ENCODE assay signal across 29 mouse cellular contexts in genomic region chr8:127150645-127151044, GRCm38 (mm10).
DNase-seq lines count a peak whose midpoint lies in the region; ATAC-seq and TF ChIP-seq lines count a peak whose summit lies in the region.
"Had no signal": no experiment of that assay in that cellular context is flagged by ENCODE, and none has a peak within 500 bp of the region (broad histone marks: within the 10 kb centered on the region; RNA-seq: fewer than 3 reads in every experiment).

No protein-coding gene starts in this region.

- no peaks in the 10 kb centered on the region for H3K27me3 ChIP-seq in heart, embryonic 10.5 days (ENCODE audit: insufficient read depth, poor library complexity, severe bottlenecking)
- H3K27me3 ChIP-seq in kidney, postnatal 0 days (ENCODE audit: insufficient read depth, low read length), result no peaks in the 10 kb centered on the region
- H3K27me3 ChIP-seq in kidney, embryonic 16.5 days (ENCODE audit: insufficient read depth, low read length), result no peaks in the 10 kb centered on the region
- H3K27me3 ChIP-seq in hindbrain, embryonic 11.5 days (ENCODE audit: control insufficient read depth, insufficient read depth, low read length), result no peaks in the 10 kb centered on the region
- H3K27me3 ChIP-seq: CH12.LX; embryonic facial prominence, embryonic 13.5 days; forebrain, embryonic 12.5 days; forebrain, embryonic 15.5 days; heart, embryonic 15.5 days; hindbrain, embryonic 12.5 days; hindbrain, embryonic 15.5 days had no signal

- H3K27ac ChIP-seq in heart, embryonic 10.5 days, result 0 out of 2 replicates have a peak overlapping the region, but pooled peaks have one; percentile 25
- H3K27ac ChIP-seq in kidney, postnatal 0 days, result no peak overlapping the region
- H3K27ac ChIP-seq in kidney, embryonic 16.5 days (ENCODE audit: low read length), result no peak overlapping the region
- no peak overlapping the region for H3K27ac ChIP-seq in hindbrain, embryonic 11.5 days (ENCODE audit: low read depth, low read length)
- H3K27ac ChIP-seq: embryonic facial prominence, embryonic 10.5 days; embryonic facial prominence, embryonic 13.5 days; forebrain, embryonic 12.5 days; forebrain, embryonic 15.5 days; heart, embryonic 15.5 days; hindbrain, embryonic 12.5 days; hindbrain, embryonic 15.5 days had no signal

- H3K4me2 ChIP-seq in kidney, postnatal 0 days (ENCODE audit: low read length), result no peak overlapping the region
- no peak overlapping the region for H3K4me2 ChIP-seq in kidney, embryonic 16.5 days (replicated peaks; ENCODE audit: low read depth, low read length)
- H3K4me2 ChIP-seq in hindbrain, embryonic 11.5 days (replicated peaks; ENCODE audit: low read depth, low read length), result no peak overlapping the region
- H3K4me2 ChIP-seq: embryonic facial prominence, embryonic 13.5 days; forebrain, embryonic 12.5 days; forebrain, embryonic 15.5 days; heart, embryonic 11.5 days; heart, embryonic 15.5 days; hindbrain, embryonic 12.5 days; hindbrain, embryonic 15.5 days had no signal

- no peaks in the 10 kb centered on the region for H3K36me3 ChIP-seq in heart, embryonic 10.5 days
- no peaks in the 10 kb centered on the region for H3K36me3 ChIP-seq in kidney, postnatal 0 days (ENCODE audit: insufficient read depth, low read length)
- H3K36me3 ChIP-seq in kidney, embryonic 16.5 days (ENCODE audit: insufficient read depth, low read length), result no peaks in the 10 kb centered on the region
- H3K36me3 ChIP-seq in hindbrain, embryonic 11.5 days (ENCODE audit: control insufficient read depth, insufficient read depth, low read length), result no peaks in the 10 kb centered on the region
- H3K36me3 ChIP-seq: embryonic facial prominence, embryonic 10.5 days; embryonic facial prominence, embryonic 13.5 days; forebrain, embryonic 12.5 days; forebrain, embryonic 15.5 days; G1E; heart, embryonic 15.5 days; hindbrain, embryonic 12.5 days; hindbrain, embryonic 15.5 days had no signal

- TF ChIP-seq CTCF in kidney, postnatal 0 days (IDR thresholded peaks at IDR 0.05; ENCODE audit: low read depth), result no peak

- intact Hi-C loops in heart, postnatal 25 days (cut with DNase I), result no loop called here

- H3K9me3 ChIP-seq in heart, embryonic 10.5 days, result no peaks in the 10 kb centered on the region
- H3K9me3 ChIP-seq in kidney, postnatal 0 days (replicated peaks; ENCODE audit: low read length), result no peaks in the 10 kb centered on the region
- no peaks in the 10 kb centered on the region for H3K9me3 ChIP-seq in kidney, embryonic 16.5 days (ENCODE audit: low read length)
- H3K9me3 ChIP-seq in hindbrain, embryonic 11.5 days (ENCODE audit: control insufficient read depth, low read length), result no peaks in the 10 kb centered on the region
- H3K9me3 ChIP-seq: embryonic facial prominence, embryonic 10.5 days; embryonic facial prominence, embryonic 13.5 days; forebrain, embryonic 12.5 days; forebrain, embryonic 15.5 days; heart, embryonic 15.5 days; hindbrain, embryonic 12.5 days; hindbrain, embryonic 15.5 days had no signal

- WGBS in heart, embryonic 10.5 days, result 64% methylated on average over 4 of the region's 4 CpGs
- 51% methylated on average over 4 of the region's 4 CpGs for WGBS in kidney, postnatal 0 days
- whole genome bisulfite sequencing in kidney, embryonic 16.5 days, result 58% methylated on average over 4 of the region's 4 CpGs
- WGBS in hindbrain, embryonic 11.5 days, result 89% methylated on average over 4 of the region's 4 CpGs

- DNase-seq in heart, embryonic 10.5 days (ENCODE audit: low spot score), result no peak
- DNase-seq in heart, postnatal 25 days (ENCODE audit: low spot score), result no peak
- peak; percentile 23 for DNase-seq in heart, postnatal 4 days
- no peak for DNase-seq in heart, adult 18-20 months
- DNase-seq in kidney, postnatal 0 days (ENCODE audit: low spot score), result no peak
- peak; percentile 17 for DNase-seq in brain, adult 2 months (ENCODE audit: low read depth, low spot score)
- no peak for DNase-seq in hindbrain, embryonic 11.5 days (ENCODE audit: low spot score)
- DNase-seq: adrenal gland, adult 2 months; adrenal gland, postnatal 14 days; B cell, adult 2 months; cerebellum, adult 11-12 months; cerebellum, adult 8-10 months; cerebellum, postnatal 10 days; cerebellum, postnatal 36 days; embryo, embryonic 11 days; gastrocnemius, postnatal 25 days had no signal

- no peak overlapping the region for H3K9ac ChIP-seq in kidney, postnatal 0 days (ENCODE audit: low read depth, low read length)
- H3K9ac ChIP-seq in kidney, embryonic 16.5 days (replicated peaks; ENCODE audit: low read length), result no peak overlapping the region
- no peak overlapping the region for H3K9ac ChIP-seq in hindbrain, embryonic 11.5 days (ENCODE audit: low read depth, low read length)
- H3K9ac ChIP-seq: embryonic facial prominence, embryonic 13.5 days; forebrain, embryonic 12.5 days; forebrain, embryonic 15.5 days; heart, embryonic 15.5 days; hindbrain, embryonic 12.5 days; hindbrain, embryonic 15.5 days had no signal

- ATAC-seq in kidney, postnatal 0 days (replicated peaks; ENCODE audit: low FRiP score, low read depth), result 0 out of 2 replicates have a peak, but pooled peaks have one; percentile 25
- ATAC-seq in kidney, embryonic 16.5 days (ENCODE audit: low FRiP score, low TSS enrichment), result no peak
- no peak for ATAC-seq in hindbrain, embryonic 11.5 days (ENCODE audit: low FRiP score)
- ATAC-seq: forebrain, embryonic 15.5 days; intestine, postnatal 0 days had no signal

- peaks cover 54% of the 10 kb centered on the region for H3K4me1 ChIP-seq in heart, embryonic 10.5 days
- H3K4me1 ChIP-seq in kidney, postnatal 0 days (replicated peaks; ENCODE audit: insufficient read depth, low read length), result 0 out of 2 replicates have a peak, but pooled peaks cover 4% of the 10 kb centered on the region
- H3K4me1 ChIP-seq in kidney, embryonic 16.5 days (ENCODE audit: insufficient read depth, low read length), result peaks cover 21% of the 10 kb centered on the region
- no peaks in the 10 kb centered on the region for H3K4me1 ChIP-seq in hindbrain, embryonic 11.5 days (replicated peaks; ENCODE audit: control insufficient read depth, insufficient read depth, low read length)
- H3K4me1 ChIP-seq: forebrain, embryonic 15.5 days had no signal

- H3K4me3 ChIP-seq in heart, embryonic 10.5 days, result no peak overlapping the region
- no peak overlapping the region for H3K4me3 ChIP-seq in kidney, postnatal 0 days (replicated peaks; ENCODE audit: low read depth, low read length)
- H3K4me3 ChIP-seq in kidney, embryonic 16.5 days (ENCODE audit: low read length), result no peak overlapping the region
- H3K4me3 ChIP-seq in hindbrain, embryonic 11.5 days (ENCODE audit: low read depth, low read length), result no peak overlapping the region
- H3K4me3 ChIP-seq: embryonic facial prominence, embryonic 10.5 days; embryonic facial prominence, embryonic 13.5 days; erythroblast, embryonic 14.5 days; forebrain, embryonic 12.5 days; forebrain, embryonic 15.5 days; heart, embryonic 15.5 days; hindbrain, embryonic 12.5 days; hindbrain, embryonic 15.5 days had no signal

Comparison
In these comparisons a context has a peak if more than half of its experiments do, and no peak if none do; other contexts are left out.
1. DNase-seq: peak in heart, postnatal 4 days (single experiment) and brain, adult 2 months (single experiment); none in heart, embryonic 10.5 days (single experiment), heart, postnatal 25 days (single experiment), heart, adult 18-20 months (0 of 2), kidney, postnatal 0 days (single experiment) and hindbrain, embryonic 11.5 days (single experiment).